Mouse (Mus musculus): ENCODE data around the gene Xrcc6.

DNA sequence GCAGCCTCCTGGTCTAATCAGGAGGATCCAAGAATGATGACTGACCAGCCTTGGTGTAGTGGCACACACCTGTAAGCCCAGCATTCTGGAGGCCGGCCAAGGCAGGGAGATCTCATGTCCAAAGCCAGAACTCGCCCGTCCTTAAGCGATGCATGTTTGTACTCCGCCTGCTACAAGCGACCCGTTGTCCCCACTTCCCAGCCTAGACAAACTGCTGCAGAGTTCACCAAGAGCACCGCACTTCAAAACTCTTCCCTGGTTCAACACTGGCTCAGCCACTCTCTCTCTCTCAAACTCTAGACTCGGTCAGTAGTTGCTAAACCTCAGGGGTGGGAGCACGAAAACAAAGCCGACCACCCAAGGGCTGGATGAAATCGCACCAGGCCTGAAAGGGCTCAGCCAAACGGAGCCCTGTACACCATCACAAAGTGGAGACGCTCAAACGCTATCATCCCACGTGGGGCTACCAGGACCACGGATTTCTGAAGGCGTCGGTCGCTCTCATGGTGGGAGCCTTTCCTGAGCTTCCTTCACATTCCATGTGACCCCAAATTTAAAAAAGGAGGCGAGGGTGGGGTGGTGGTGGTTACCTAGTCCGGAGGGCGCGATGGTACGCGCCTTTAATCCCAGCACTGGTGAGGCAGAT is 58.7 kb downstream of the Xrcc6 start:
- TF ChIP-seq CTCF (IDR thresholded peaks at IDR 0.05; ENCODE audit: extremely low read depth, insufficient read depth, low read length) = no peak
- no peak for TF ChIP-seq POLR2A (IDR thresholded peaks at IDR 0.05; ENCODE audit: extremely low read depth, insufficient read depth, low read length)

Data from cortical plate, adult 2 months (tissue).